Mouse (Mus musculus): ENCODE data around the gene Vmn1r43. TPM values are rescaled to one million over a fixed set of nuclear protein-coding genes. Genes with fewer than 3 reads are reported as not detected.
"Not testable (repeated sequence)": the region's sequence is repeated elsewhere in the genome, so short reads cannot be mapped to it uniquely, and the experiment has no call there.

The Vmn1r43 gene
- total RNA-seq (2021), result not detected

DNA sequence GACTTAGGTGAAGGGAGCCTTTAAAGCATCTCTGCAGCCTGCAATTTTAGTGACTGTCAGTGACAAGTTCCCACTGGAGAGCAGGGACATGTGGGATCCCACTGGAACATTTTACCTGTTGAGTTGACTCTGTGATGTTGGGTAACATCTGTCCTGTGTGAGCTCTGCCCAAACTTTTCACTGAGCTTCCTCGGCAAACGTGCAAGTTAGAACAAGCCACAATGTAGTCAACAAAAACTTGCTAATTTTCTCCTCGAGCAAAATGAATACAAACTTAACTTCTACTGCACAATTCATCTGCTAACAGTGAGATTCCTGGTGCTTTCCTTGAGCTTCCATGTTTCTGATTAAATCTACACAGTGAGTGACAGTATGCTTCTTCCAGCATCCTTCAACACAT lies at the start of gene Vmn1r43, which contains the start of gene Vmn1r42:
Vmn1r43 (minus strand) TSS at position 101 of the 400 bp plus-strand sequence.
Vmn1r42 (minus strand) TSS at position 101 of the 400 bp plus-strand sequence.
- intact Hi-C loops (cut with DNase I); DNase-seq (ENCODE audit: extremely low spot score in 1 of 2, low spot score in 2 of 2): not testable (repeated sequence)

GRCm38 (mm10) chr6:89883812-89884211 lies 7.6 kb upstream of the Vmn1r43 start:
- no peak for DNase-seq (ENCODE audit: extremely low spot score in 1 of 2, low spot score in 2 of 2)
- intact Hi-C loops (cut with DNase I), result no loop called here

- intact Hi-C loops (cut with DNase I), result no loop called here
- DNase-seq (ENCODE audit: extremely low spot score in 1 of 2, low spot score in 2 of 2), result no peak
Measured at GRCm38 (mm10) chr6:89883360-89883759, 7.1 kb upstream of the Vmn1r43 start, which contains the start of gene Vmn1r44. Gene Vmn1r44 (plus strand): TSS chr6:89883660.

DNA sequence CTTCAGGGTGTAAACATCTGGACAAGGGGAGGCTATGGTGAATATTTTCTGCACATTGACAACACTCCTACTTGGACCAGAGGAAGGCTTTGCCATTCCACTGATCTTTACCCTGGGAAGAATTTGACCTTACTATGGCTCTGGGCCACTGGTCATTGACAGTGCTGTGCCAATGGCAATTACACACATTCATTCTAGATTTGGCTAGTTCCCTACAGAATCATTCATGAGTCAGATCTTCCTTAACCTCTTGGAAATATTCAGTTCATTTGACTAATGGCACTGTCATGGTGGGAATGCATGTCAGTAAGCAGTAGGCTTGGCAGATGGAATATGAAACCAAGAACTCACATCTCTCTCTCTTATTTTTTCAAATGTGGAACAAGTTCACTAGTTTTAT lies 4.7 kb upstream of the Vmn1r43 start:
- DNase-seq (ENCODE audit: extremely low spot score in 1 of 2, low spot score in 2 of 2), result no peak
- intact Hi-C loops (cut with DNase I), result no loop called here

DNA sequence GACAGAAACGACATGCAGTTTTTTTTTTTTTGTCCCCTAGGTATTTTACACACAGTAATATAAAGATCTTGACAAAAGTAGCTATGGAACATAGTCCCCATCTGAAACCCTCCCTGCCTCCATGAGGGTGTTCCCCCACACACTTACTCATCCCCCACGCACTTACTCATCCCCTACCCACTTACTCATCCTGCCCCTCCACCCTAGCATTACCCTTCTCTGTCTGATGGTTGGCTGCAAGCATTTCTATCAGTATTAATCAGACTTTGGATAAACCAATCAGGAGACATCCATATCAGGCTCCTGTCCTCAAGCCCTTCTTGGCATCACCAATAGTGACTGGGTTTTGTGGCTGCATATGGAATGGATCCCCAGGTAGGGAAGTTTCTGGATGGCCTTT lies 750 bp upstream of the Vmn1r43 start:
- intact Hi-C loops (cut with DNase I), result no loop called here
- DNase-seq (ENCODE audit: extremely low spot score in 1 of 2, low spot score in 2 of 2), result no peak

GRCm38 (mm10) chr6:89867976-89868375 lies 8.2 kb downstream of the Vmn1r43 start:
- DNase-seq (ENCODE audit: extremely low spot score in 1 of 2, low spot score in 2 of 2), result no peak
- intact Hi-C loops (cut with DNase I), result no loop called here

- intact Hi-C loops (cut with DNase I), result no loop called here
- DNase-seq (ENCODE audit: extremely low spot score in 1 of 2, low spot score in 2 of 2), result no peak
Measured at GRCm38 (mm10) chr6:89867276-89867675, 8.9 kb downstream of the Vmn1r43 start.

GRCm38 (mm10) chr6:89863792-89864191 lies 12.4 kb downstream of the Vmn1r43 start:
- DNase-seq (ENCODE audit: extremely low spot score in 1 of 2, low spot score in 2 of 2), result no peak
- intact Hi-C loops (cut with DNase I), result no loop called here

DNA sequence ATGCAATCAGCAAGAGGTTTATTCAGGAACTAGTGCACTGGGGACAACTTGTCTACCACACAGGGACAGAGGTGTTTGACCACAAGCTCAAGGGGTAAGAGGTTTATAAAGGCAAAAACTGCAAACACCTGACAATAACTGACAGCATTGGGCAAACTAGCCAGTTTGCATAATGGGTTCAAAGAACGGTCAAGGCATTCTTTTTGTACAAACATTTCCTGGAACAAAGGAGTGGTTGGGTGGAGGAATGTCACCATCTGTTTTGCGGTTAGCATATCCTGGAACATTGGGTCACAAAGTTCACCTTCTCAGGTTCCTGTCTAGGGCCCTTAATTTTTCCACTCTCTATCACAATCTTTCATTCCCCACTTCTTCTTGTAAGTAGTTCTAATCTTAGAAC lies 16.4 kb downstream of the Vmn1r43 start:
- intact Hi-C loops (cut with DNase I), result no loop called here
- DNase-seq (ENCODE audit: extremely low spot score in 1 of 2, low spot score in 2 of 2), result no peak

DNA sequence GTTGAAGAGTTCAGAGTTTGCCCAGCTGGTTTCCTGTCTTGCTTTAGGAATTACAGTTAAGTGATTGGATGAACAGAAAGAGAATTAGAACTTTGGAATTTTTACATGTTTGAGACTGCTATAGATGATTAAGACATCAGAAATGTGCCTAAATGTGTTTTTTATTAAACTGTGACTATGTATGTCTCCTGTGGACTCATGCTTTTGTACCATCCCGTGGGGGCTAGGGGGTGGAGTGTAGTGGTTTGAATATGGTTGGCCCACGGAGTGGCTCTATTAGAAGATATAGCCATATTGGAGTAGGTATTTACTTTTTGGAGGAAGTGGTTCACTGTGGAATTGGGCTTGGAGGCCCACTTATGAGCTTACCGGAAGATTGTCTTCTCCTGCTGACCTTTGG lies 18.7 kb downstream of the Vmn1r43 start:
- intact Hi-C loops (cut with DNase I), result no loop called here
- DNase-seq (ENCODE audit: extremely low spot score in 1 of 2, low spot score in 2 of 2), result no peak

Other genes starting within 250 kb of the Vmn1r43 start
- gene Txnrd3, start 232.4 kb downstream of the Vmn1r43 start, total RNA-seq (2021), result 10 to 100 TPM in 1 of 2 experiments, 1 to 10 TPM in 1; 10.0 to 10.6 TPM
- not detected for gene Vmn1r40, start 168.9 kb downstream of the Vmn1r43 start, total RNA-seq (2021)
- gene Vmn1r41, start 135.6 kb downstream of the Vmn1r43 start, total RNA-seq (2021), result not detected
- gene Vmn1r42, start within 50 bp of the Vmn1r43 start, total RNA-seq (2021), result not detected
- not detected for gene Vmn1r44, start 7.2 kb upstream of the Vmn1r43 start, total RNA-seq (2021)
- not detected for gene Vmn1r45, start 64.2 kb upstream of the Vmn1r43 start, total RNA-seq (2021)
- not detected for gene Vmn1r46, start 92.9 kb upstream of the Vmn1r43 start, total RNA-seq (2021)
- gene Vmn1r47, start 139.7 kb upstream of the Vmn1r43 start, total RNA-seq (2021), result under 1 TPM in 1 of 2 experiments, not detected in 1; 0.04 TPM
- gene Vmn1r48, start 160.4 kb upstream of the Vmn1r43 start, total RNA-seq (2021), result not detected
- not detected for gene Vmn1r49, start 202.1 kb upstream of the Vmn1r43 start, total RNA-seq (2021)
- gene Vmn1r50, start 225.0 kb upstream of the Vmn1r43 start, total RNA-seq (2021), result not detected
- not detected for gene Vmn1r51, start 246.2 kb upstream of the Vmn1r43 start, total RNA-seq (2021)